Mouse (Mus musculus): ENCODE data around the gene Sorbs1.

DNA sequence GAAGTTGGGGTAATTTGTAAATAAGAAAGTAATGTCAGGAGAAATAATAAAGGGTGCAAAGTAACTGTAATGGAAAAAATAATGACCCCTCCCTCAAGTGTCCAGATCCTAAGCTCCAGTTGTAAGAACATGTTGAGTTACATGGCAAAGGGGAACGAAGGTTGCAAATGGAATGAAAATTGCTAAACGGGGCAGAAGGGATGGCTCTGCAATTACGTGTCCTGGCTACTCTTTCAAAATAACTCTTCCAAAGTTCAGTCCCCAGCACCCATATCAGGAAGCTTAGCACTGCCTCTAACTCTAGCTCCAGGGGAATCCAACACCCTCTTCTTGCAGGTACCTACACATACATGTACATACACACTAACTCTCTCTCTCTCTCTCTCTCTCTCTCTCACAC is 6.6 kb downstream of the Sorbs1 start:
- TF ChIP-seq CTCF (IDR thresholded peaks at IDR 0.05; ENCODE audit: low read depth) = no peak
- TF ChIP-seq EP300 (IDR thresholded peaks at IDR 0.05; ENCODE audit: low read depth) = no peak

Measured in liver, embryonic 14.5 days (tissue).